Mouse (Mus musculus): Measurements from ENCODE around the gene Trp53bp1. TPM values are rescaled to one million over a fixed set of nuclear protein-coding genes. Genes with fewer than 3 reads are reported as not detected.

The Trp53bp1 gene
- polyA plus RNA-seq, 1 experiment from 2014 or later = 169 TPM

Other genes with a start within 250 kb of the Trp53bp1 start
- gene Epb42, start 234.3 kb downstream of the Trp53bp1 start, polyA plus RNA-seq (2014; fragmentation: Nextera tagmentation; extraction: Ambion mirVana) = 7.6 and 8.4 TPM in 2 replicates
- not detected in 2 replicates for gene Tgm5, start 185.6 kb downstream of the Trp53bp1 start, polyA plus RNA-seq (2014; fragmentation: Nextera tagmentation; extraction: Ambion mirVana)
- gene Tgm7, start 161.6 kb downstream of the Trp53bp1 start, polyA plus RNA-seq (2014; fragmentation: Nextera tagmentation; extraction: Ambion mirVana) = not detected in 2 replicates
- gene Adal, start 131.0 kb downstream of the Trp53bp1 start, polyA plus RNA-seq (2014; fragmentation: Nextera tagmentation; extraction: Ambion mirVana) = 28.7 and 33.2 TPM in 2 replicates
- 20.2 and 23.3 TPM in 2 replicates for gene Lcmt2, start 130.8 kb downstream of the Trp53bp1 start, polyA plus RNA-seq (2014; fragmentation: Nextera tagmentation; extraction: Ambion mirVana)
- gene Tubgcp4, start 100.8 kb downstream of the Trp53bp1 start, polyA plus RNA-seq (2014; fragmentation: Nextera tagmentation; extraction: Ambion mirVana) = 84.5 and 84.8 TPM in 2 replicates
- gene Zscan29, start 100.3 kb downstream of the Trp53bp1 start, polyA plus RNA-seq (2014; fragmentation: Nextera tagmentation; extraction: Ambion mirVana) = 15.4 and 15.6 TPM in 2 replicates
- gene Map1a, start 18.2 kb upstream of the Trp53bp1 start, polyA plus RNA-seq (2014; fragmentation: Nextera tagmentation; extraction: Ambion mirVana) = 16.2 and 18.1 TPM in 2 replicates
- 10.7 and 11.7 TPM in 2 replicates for gene Ppip5k1, start 84.0 kb upstream of the Trp53bp1 start, polyA plus RNA-seq (2014; fragmentation: Nextera tagmentation; extraction: Ambion mirVana)
- 3.0 and 3.6 TPM in 2 replicates for gene Ckmt1, start 86.3 kb upstream of the Trp53bp1 start, polyA plus RNA-seq (2014; fragmentation: Nextera tagmentation; extraction: Ambion mirVana)
- gene Strc, start 115.8 kb upstream of the Trp53bp1 start, polyA plus RNA-seq (2014; fragmentation: Nextera tagmentation; extraction: Ambion mirVana) = not detected in 2 replicates
- 407 and 435 TPM in 2 replicates for gene Pdia3, start 142.4 kb upstream of the Trp53bp1 start, polyA plus RNA-seq (2014; fragmentation: Nextera tagmentation; extraction: Ambion mirVana)
- gene Catsper2, start 142.4 kb upstream of the Trp53bp1 start, polyA plus RNA-seq (2014; fragmentation: Nextera tagmentation; extraction: Ambion mirVana) = 2.2 and 2.4 TPM in 2 replicates
- gene Ell3, start 172.9 kb upstream of the Trp53bp1 start, polyA plus RNA-seq (2014; fragmentation: Nextera tagmentation; extraction: Ambion mirVana) = 2.7 and 3.2 TPM in 2 replicates
- gene Serf2, start 177.8 kb upstream of the Trp53bp1 start, polyA plus RNA-seq (2014; fragmentation: Nextera tagmentation; extraction: Ambion mirVana) = 431 and 446 TPM in 2 replicates
- 106 and 123 TPM in 2 replicates for gene Hypk, start 181.9 kb upstream of the Trp53bp1 start, polyA plus RNA-seq (2014; fragmentation: Nextera tagmentation; extraction: Ambion mirVana)
- 0.49 and 1.1 TPM in 2 replicates for gene Serinc4, start 185.4 kb upstream of the Trp53bp1 start, polyA plus RNA-seq (2014; fragmentation: Nextera tagmentation; extraction: Ambion mirVana)
- 62.6 and 64.1 TPM in 2 replicates for gene Mfap1b, start 202.7 kb upstream of the Trp53bp1 start, polyA plus RNA-seq (2014; fragmentation: Nextera tagmentation; extraction: Ambion mirVana)
- 30.3 and 33.7 TPM in 2 replicates for gene Mfap1a, start 235.3 kb upstream of the Trp53bp1 start, polyA plus RNA-seq (2014; fragmentation: Nextera tagmentation; extraction: Ambion mirVana)
- gene Wdr76, start 235.3 kb upstream of the Trp53bp1 start, polyA plus RNA-seq (2014; fragmentation: Nextera tagmentation; extraction: Ambion mirVana) = 16.5 and 18.7 TPM in 2 replicates